Mouse (Mus musculus) ES-E14 (cell line): Measurements from ENCODE around the gene Smad3.

Experiments
- MAFK ChIP-seq: IDR thresholded peaks from 2 replicates; pipeline ENCODE4 v1.6.1; 2014; ENCODE audit warnings: mild to moderate bottlenecking, low read depth, low read length, inconsistent platforms; ENCODE audit not compliant: insufficient read depth
- ZC3H11A ChIP-seq: IDR thresholded peaks from 2 replicates; pipeline ENCODE4 v1.6.1; 2012; ENCODE audit warnings: low read depth, mild to moderate bottlenecking, inconsistent platforms, low read length, borderline replicate concordance

GRCm38 (mm10) chr9:63803181-63803591, 45.4 kb upstream of the Smad3 start:
- no peak for TF ChIP-seq ZC3H11A
- TF ChIP-seq MAFK, result no peak
